Mouse (Mus musculus) cerebellum, adult 2 months (tissue): ENCODE data around the gene Ush1g.

ENCODE experiments used
- CTCF ChIP-seq: fragments of 200-500 bp; IDR thresholded peaks from 2 replicates; pipeline ENCODE4 v1.5.1; 2011; ENCODE audit warnings: low read depth, mild to moderate bottlenecking, control low read depth, low read length, moderate library complexity, borderline replicate concordance; ENCODE audit not compliant: insufficient read depth
- POLR2A ChIP-seq: fragments of 200-500 bp; IDR thresholded peaks from 2 replicates; pipeline ENCODE4 v1.6.1; 2011; ENCODE audit warnings: low read length, control low read depth, borderline replicate concordance; ENCODE audit not compliant: insufficient read depth

DNA sequence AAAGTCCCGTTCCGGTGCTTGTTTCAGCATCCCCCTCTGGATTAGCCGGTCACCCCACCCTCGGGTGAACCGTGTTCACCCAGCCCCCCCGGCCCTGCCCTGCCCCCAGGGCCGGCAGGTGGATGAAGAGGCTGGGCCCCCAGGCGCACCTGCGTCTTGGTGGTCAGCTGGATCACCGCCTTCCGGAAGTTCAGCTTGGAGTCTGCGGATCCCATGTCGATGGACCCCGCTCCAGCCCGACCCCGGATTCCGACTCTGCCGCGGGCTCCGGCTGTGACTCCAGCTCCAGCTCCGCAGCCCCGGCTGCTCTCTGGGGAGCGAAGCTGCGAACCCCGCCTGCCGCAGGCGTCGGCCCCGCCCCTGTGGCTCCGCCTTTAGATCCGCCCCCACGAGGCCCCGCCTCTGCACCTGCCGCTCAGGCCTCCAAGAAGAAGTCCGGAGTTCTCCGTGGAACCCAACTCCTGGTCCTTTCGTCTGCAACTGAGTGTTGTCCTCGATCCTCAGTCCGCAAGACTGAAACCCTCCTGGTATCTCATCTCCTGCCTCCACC, 45.6 kb upstream of the Ush1g start, which contains the start of gene Hid1:
- TF ChIP-seq CTCF = no peak
- peak; percentile 80; the same call in 1 of the 2 replicates for TF ChIP-seq POLR2A
